Mouse (Mus musculus): ENCODE results near the gene Lcmt2. TPM values are rescaled to one million over a fixed set of nuclear protein-coding genes. Genes with fewer than 3 reads are reported as not detected.

Gene Lcmt2
- total and polyA plus RNA-seq, 3 experiments: 7.4 to 12.0 (median 9.6) TPM

DNA sequence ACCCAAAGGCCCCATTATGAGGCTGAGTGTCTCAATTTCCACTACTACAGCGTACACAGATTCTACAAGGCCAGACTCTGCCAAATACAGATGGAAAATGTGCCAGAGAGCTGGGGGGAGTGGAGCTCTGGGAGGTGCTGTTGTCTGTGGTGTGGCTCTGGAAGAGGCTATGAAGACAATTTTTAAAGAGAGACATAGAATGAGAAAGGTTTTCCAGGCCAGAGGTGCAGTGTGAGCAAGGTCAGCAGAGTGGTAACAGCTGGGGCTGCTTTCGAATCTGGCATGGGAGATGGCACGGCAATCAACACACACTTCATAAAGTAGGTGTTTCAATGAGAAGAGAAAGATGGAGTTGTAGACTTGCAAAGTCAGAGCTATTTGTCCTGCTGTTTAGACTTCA, 21.2 kb downstream of the Lcmt2 start:
- ATAC-seq (ENCODE audit: extremely low read depth, insufficient number of reproducible peaks, low FRiP score, poor library complexity, severe bottlenecking) (no peak), DNase-seq (ENCODE audit: low spot score) (no peak)
- H3K36me3 ChIP-seq (replicated peaks): no peaks in the 10 kb centered on the region
- no peaks in the 10 kb centered on the region for H3K4me1 ChIP-seq (ENCODE audit: insufficient read depth, low read depth, low read length)
- TF ChIP-seq TAL1 (conservative IDR thresholded peaks at IDR 0.05; ENCODE audit: low read depth, low read length) (no peak), CTCF (IDR thresholded peaks at IDR 0.05; ENCODE audit: low read depth, low read length) (no peak), GATA1 (IDR thresholded peaks at IDR 0.05; ENCODE audit: borderline replicate concordance, low read length) (no peak), GATA2 (IDR thresholded peaks at IDR 0.05; ENCODE audit: borderline replicate concordance, low read depth, low read length) (no peak), POLR2AphosphoS5 (IDR thresholded peaks at IDR 0.05; ENCODE audit: insufficient replicate concordance, low read depth, low read length) (no peak)
- no peaks in the 10 kb centered on the region for H3K9me3 ChIP-seq (replicated peaks)
- H3K27me3 ChIP-seq (ENCODE audit: insufficient read depth, low read length): peaks cover 38% of the 10 kb centered on the region
- H3K4me3 ChIP-seq (ENCODE audit: low read depth, low read length): no peak overlapping the region

DNA sequence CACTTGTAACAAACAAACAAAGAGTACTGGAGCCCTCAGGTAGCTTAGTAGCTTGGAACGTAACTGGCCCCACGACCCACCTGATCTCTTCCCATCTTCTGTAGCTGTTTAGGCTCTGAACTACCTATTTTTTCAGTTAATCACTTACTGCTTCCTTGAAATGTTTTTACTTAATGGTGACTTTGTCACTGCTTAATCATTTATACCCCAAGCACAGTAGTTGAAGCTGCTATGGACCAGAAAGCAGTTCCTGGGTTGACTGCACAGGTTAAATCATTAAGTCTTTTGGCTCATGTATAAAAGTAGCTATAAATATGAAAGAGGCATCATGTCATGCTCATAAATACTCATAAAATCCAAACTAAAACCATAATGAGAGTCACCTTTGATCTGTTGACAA, 25.0 kb downstream of the Lcmt2 start:
- no peak for ATAC-seq (ENCODE audit: extremely low read depth, insufficient number of reproducible peaks, low FRiP score, poor library complexity, severe bottlenecking)

DNA sequence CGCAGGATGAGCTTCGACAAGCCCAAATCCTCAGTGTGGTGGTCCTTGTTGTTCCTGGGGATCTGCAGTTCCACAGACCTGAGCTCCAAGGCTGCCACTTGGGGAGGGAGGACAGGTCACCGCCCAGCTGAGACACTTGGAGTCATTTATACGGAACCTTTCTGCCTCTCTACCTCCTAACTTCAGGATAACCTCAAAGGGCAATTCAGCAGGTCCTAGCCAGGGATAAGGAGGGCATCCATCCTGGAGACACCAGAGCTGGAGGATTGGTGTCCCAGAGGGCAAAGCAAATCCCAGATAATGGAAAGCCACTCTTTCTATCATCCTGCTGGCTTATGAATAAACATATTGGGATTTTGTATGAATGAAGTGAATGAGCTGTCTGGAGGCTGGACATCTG, 30.8 kb downstream of the Lcmt2 start, which contains the start of gene Tgm7:
Gene Tgm7, minus strand, starts transcription at position 101 of the 400 bp plus-strand sequence.
- no peaks in the 10 kb centered on the region for H3K9me3 ChIP-seq (replicated peaks)
- H3K27me3 ChIP-seq (ENCODE audit: insufficient read depth, low read length): peaks cover 27% of the 10 kb centered on the region
- H3K4me1 ChIP-seq (ENCODE audit: insufficient read depth, low read depth, low read length): no peaks in the 10 kb centered on the region
- no peaks in the 10 kb centered on the region for H3K36me3 ChIP-seq (replicated peaks)
- TF ChIP-seq TAL1 (conservative IDR thresholded peaks at IDR 0.05; ENCODE audit: low read depth, low read length): no peak
- no peak for TF ChIP-seq POLR2AphosphoS5 (IDR thresholded peaks at IDR 0.05; ENCODE audit: insufficient replicate concordance, low read depth, low read length)
- TF ChIP-seq GATA2 (IDR thresholded peaks at IDR 0.05; ENCODE audit: borderline replicate concordance, low read depth, low read length): no peak
- TF ChIP-seq GATA1 (IDR thresholded peaks at IDR 0.05; ENCODE audit: borderline replicate concordance, low read length): no peak
- no peak for TF ChIP-seq CTCF (IDR thresholded peaks at IDR 0.05; ENCODE audit: low read depth, low read length)
- H3K4me3 ChIP-seq (ENCODE audit: low read depth, low read length): no peak within 1 kb of the TSS
- DNase-seq (ENCODE audit: low spot score): no peak
- no peak for ATAC-seq (ENCODE audit: extremely low read depth, insufficient number of reproducible peaks, low FRiP score, poor library complexity, severe bottlenecking)

More for the DNA sequence above, 25.0 kb downstream of the Lcmt2 start:
- Histone ChIP-seq H3K4me1 (ENCODE audit: insufficient read depth, low read depth, low read length) (no peaks in the 10 kb centered on the region), H3K36me3 (replicated peaks) (no peaks in the 10 kb centered on the region), H3K9me3 (replicated peaks) (no peaks in the 10 kb centered on the region), H3K27me3 (ENCODE audit: insufficient read depth, low read length) (peaks cover 35% of the 10 kb centered on the region), H3K4me3 (ENCODE audit: low read depth, low read length) (no peak overlapping the region)
- no peak for DNase-seq (ENCODE audit: low spot score)
- TF ChIP-seq GATA2 (IDR thresholded peaks at IDR 0.05; ENCODE audit: borderline replicate concordance, low read depth, low read length): no peak
- TF ChIP-seq GATA1 (IDR thresholded peaks at IDR 0.05; ENCODE audit: borderline replicate concordance, low read length): no peak
- no peak for TF ChIP-seq CTCF (IDR thresholded peaks at IDR 0.05; ENCODE audit: low read depth, low read length)

DNA sequence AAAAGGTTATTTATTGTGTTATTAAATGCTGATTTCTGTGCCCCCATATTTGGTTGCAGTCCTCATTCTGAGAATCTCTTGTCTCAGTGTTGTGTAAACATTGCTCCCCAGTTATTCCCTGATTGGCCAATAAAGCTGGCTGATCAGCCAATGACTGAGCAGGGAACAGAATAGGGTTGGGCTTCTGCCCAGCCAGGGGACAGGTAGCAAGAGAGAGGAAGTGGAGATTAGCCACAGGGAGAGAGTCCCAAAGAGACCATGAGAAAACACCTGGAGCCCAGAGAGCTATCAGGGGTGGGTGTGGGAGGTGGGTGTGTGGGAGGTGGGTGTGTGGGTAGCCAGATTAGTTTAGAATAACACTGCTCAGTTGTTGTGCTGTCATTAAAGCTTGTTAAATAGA, 34.5 kb downstream of the Lcmt2 start:
- DNase-seq (ENCODE audit: low spot score) (no peak), ATAC-seq (ENCODE audit: extremely low read depth, insufficient number of reproducible peaks, low FRiP score, poor library complexity, severe bottlenecking) (no peak)
- Histone ChIP-seq H3K4me1 (ENCODE audit: insufficient read depth, low read depth, low read length) (no peaks in the 10 kb centered on the region), H3K36me3 (replicated peaks) (no peaks in the 10 kb centered on the region), H3K27me3 (ENCODE audit: insufficient read depth, low read length) (peaks cover 23% of the 10 kb centered on the region), H3K4me3 (ENCODE audit: low read depth, low read length) (no peak overlapping the region), H3K9me3 (replicated peaks) (no peaks in the 10 kb centered on the region)
- no peak for TF ChIP-seq GATA2 (IDR thresholded peaks at IDR 0.05; ENCODE audit: borderline replicate concordance, low read depth, low read length)
- no peak for TF ChIP-seq CTCF (IDR thresholded peaks at IDR 0.05; ENCODE audit: low read depth, low read length)

DNA sequence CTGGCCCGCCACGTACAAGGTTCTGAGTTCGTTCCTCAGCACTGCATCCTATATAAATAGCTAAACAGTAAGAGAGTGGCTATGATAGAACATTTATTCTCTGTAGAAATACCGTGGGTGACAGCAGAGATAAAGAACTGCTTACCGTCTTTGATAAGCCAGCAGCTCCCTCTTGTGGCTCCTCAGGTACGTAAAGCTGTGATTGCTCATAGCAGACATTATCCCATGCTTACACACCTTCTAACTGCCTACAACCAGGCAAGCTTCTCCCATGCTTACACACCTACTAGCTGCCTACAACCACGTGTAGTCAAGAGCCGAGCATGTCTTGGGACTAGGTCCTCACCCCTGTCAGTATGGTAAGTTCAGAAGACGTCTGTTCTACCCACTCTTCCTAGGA, 38.4 kb downstream of the Lcmt2 start:
- no peaks in the 10 kb centered on the region for H3K4me1 ChIP-seq (ENCODE audit: insufficient read depth, low read depth, low read length)
- ATAC-seq (ENCODE audit: extremely low read depth, insufficient number of reproducible peaks, low FRiP score, poor library complexity, severe bottlenecking) (no peak), DNase-seq (ENCODE audit: low spot score) (peak; percentile 45)
- H3K27me3 ChIP-seq (ENCODE audit: insufficient read depth, low read length): peaks cover 14% of the 10 kb centered on the region
- TF ChIP-seq GATA2 (IDR thresholded peaks at IDR 0.05; ENCODE audit: borderline replicate concordance, low read depth, low read length): no peak
- no peak for TF ChIP-seq TAL1 (conservative IDR thresholded peaks at IDR 0.05; ENCODE audit: low read depth, low read length)
- no peak for TF ChIP-seq GATA1 (IDR thresholded peaks at IDR 0.05; ENCODE audit: borderline replicate concordance, low read length)
- TF ChIP-seq CTCF (IDR thresholded peaks at IDR 0.05; ENCODE audit: low read depth, low read length): peak; percentile 31; the same call in 1 of the 2 replicates
- TF ChIP-seq POLR2AphosphoS5 (IDR thresholded peaks at IDR 0.05; ENCODE audit: insufficient replicate concordance, low read depth, low read length): no peak
- H3K4me3 ChIP-seq (ENCODE audit: low read depth, low read length): no peak overlapping the region
- no peaks in the 10 kb centered on the region for H3K9me3 ChIP-seq (replicated peaks)
- H3K36me3 ChIP-seq (replicated peaks): no peaks in the 10 kb centered on the region

DNA sequence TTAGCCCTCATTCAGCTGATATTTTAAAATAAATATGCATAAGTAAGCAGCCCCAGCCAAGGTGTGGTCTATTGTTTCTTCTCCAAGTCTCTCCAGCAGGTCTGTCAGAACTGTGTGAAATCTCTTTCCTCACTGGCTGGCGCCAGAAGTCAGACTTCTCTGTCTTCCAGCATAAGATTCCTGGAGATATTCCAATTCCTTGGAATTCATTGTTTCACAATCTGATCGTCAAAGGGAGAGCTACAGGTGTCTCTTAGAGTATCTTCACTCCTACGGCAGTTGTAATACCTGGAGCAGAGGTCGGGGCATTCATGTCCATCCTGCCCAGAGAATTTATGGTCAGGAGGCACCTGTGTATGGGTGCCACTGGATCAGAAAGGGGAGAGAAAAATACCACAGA, 50.7 kb downstream of the Lcmt2 start:
- H3K9me3 ChIP-seq (replicated peaks): no peaks in the 10 kb centered on the region
- TF ChIP-seq TAL1 (conservative IDR thresholded peaks at IDR 0.05; ENCODE audit: low read depth, low read length) (no peak), POLR2AphosphoS5 (IDR thresholded peaks at IDR 0.05; ENCODE audit: insufficient replicate concordance, low read depth, low read length) (no peak), GATA1 (IDR thresholded peaks at IDR 0.05; ENCODE audit: borderline replicate concordance, low read length) (no peak), CTCF (IDR thresholded peaks at IDR 0.05; ENCODE audit: low read depth, low read length) (no peak), GATA2 (IDR thresholded peaks at IDR 0.05; ENCODE audit: borderline replicate concordance, low read depth, low read length) (no peak)
- peaks cover 51% of the 10 kb centered on the region for H3K27me3 ChIP-seq (ENCODE audit: insufficient read depth, low read length)
- no peaks in the 10 kb centered on the region for H3K36me3 ChIP-seq (replicated peaks)
- ATAC-seq (ENCODE audit: extremely low read depth, insufficient number of reproducible peaks, low FRiP score, poor library complexity, severe bottlenecking) (no peak), DNase-seq (ENCODE audit: low spot score) (no peak)
- H3K4me3 ChIP-seq (ENCODE audit: low read depth, low read length): no peak overlapping the region
- peaks cover 3% of the 10 kb centered on the region; the same call in 1 of the 2 replicates for H3K4me1 ChIP-seq (ENCODE audit: insufficient read depth, low read depth, low read length)

DNA sequence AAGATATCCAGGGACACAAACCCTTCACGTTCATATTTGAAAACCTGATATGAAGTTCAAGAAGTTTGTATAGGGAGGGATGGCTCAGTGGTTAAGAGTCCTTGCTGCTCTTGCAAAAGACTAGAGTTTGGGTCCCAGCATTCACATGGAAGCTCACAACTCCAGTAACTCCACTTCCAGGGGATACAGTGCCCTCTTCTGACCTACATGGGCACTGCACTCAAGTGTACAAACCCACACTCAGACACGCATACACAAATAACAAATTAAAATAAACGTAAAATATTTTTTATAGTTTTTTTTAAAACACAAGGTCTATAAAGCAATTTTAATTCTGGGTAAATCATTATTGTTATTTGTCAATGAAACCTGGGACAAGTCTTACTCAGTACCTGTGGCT, 51.9 kb downstream of the Lcmt2 start:
- no peak for ATAC-seq (ENCODE audit: extremely low read depth, insufficient number of reproducible peaks, low FRiP score, poor library complexity, severe bottlenecking)
- no peak for DNase-seq (ENCODE audit: low spot score)
- no peaks in the 10 kb centered on the region for H3K9me3 ChIP-seq (replicated peaks)
- no peaks in the 10 kb centered on the region for H3K36me3 ChIP-seq (replicated peaks)
- no peak for TF ChIP-seq POLR2AphosphoS5 (IDR thresholded peaks at IDR 0.05; ENCODE audit: insufficient replicate concordance, low read depth, low read length)
- no peak for TF ChIP-seq CTCF (IDR thresholded peaks at IDR 0.05; ENCODE audit: low read depth, low read length)
- TF ChIP-seq GATA2 (IDR thresholded peaks at IDR 0.05; ENCODE audit: borderline replicate concordance, low read depth, low read length): no peak
- no peak for TF ChIP-seq GATA1 (IDR thresholded peaks at IDR 0.05; ENCODE audit: borderline replicate concordance, low read length)
- TF ChIP-seq TAL1 (conservative IDR thresholded peaks at IDR 0.05; ENCODE audit: low read depth, low read length): no peak
- no peak overlapping the region for H3K4me3 ChIP-seq (ENCODE audit: low read depth, low read length)
- H3K4me1 ChIP-seq (ENCODE audit: insufficient read depth, low read depth, low read length): peaks cover 3% of the 10 kb centered on the region; the same call in 1 of the 2 replicates
- peaks cover 40% of the 10 kb centered on the region for H3K27me3 ChIP-seq (ENCODE audit: insufficient read depth, low read length)

Measured in G1E (cell line).